Mouse (Mus musculus) mesoderm, embryonic 11.5 days (tissue): Measurements from ENCODE around the gene Syt7.

Source experiments
- DNase-seq: peaks from one replicate; pipeline ENCODE4 v3.0.0-alpha.2; 2012; ENCODE audit warnings: low read depth, low spot score

Gene Syt7

GRCm38 (mm10) chr19:10388615-10389313 is at the start of gene Syt7:
Syt7 (plus strand) TSS chr19:10389090.
- DNase-seq: peak; percentile 96

- no peak for DNase-seq
Observed at GRCm38 (mm10) chr19:10339271-10339670, 49.6 kb upstream of the Syt7 start.

- DNase-seq: peak; percentile 68
Observed at GRCm38 (mm10) chr19:10340661-10341060, 48.2 kb upstream of the Syt7 start.

- DNase-seq: peak; percentile 83
Observed at GRCm38 (mm10) chr19:10341152-10341551, 47.7 kb upstream of the Syt7 start.

- DNase-seq: no peak
Observed at GRCm38 (mm10) chr19:10341817-10342439, 47.0 kb upstream of the Syt7 start.

GRCm38 (mm10) chr19:10343866-10344265 is 45.0 kb upstream of the Syt7 start:
- DNase-seq: no peak

- DNase-seq: no peak
Observed at GRCm38 (mm10) chr19:10345696-10346095, 43.2 kb upstream of the Syt7 start.

GRCm38 (mm10) chr19:10347628-10348273 is 41.1 kb upstream of the Syt7 start:
- DNase-seq: no peak

GRCm38 (mm10) chr19:10352218-10352617 is 36.7 kb upstream of the Syt7 start:
- DNase-seq: no peak

- DNase-seq: no peak
Observed at GRCm38 (mm10) chr19:10354830-10355229, 34.1 kb upstream of the Syt7 start.

- DNase-seq: peak; percentile 67
Observed at GRCm38 (mm10) chr19:10356845-10357503, 31.9 kb upstream of the Syt7 start.

GRCm38 (mm10) chr19:10359105-10359946 is 29.6 kb upstream of the Syt7 start:
- DNase-seq: no peak

GRCm38 (mm10) chr19:10362473-10363129 is 26.3 kb upstream of the Syt7 start:
- DNase-seq: no peak

GRCm38 (mm10) chr19:10363869-10364268 is 25.0 kb upstream of the Syt7 start:
- DNase-seq: no peak

GRCm38 (mm10) chr19:10366116-10366845 is 22.6 kb upstream of the Syt7 start:
- no peak for DNase-seq

GRCm38 (mm10) chr19:10367802-10368201 is 21.1 kb upstream of the Syt7 start:
- DNase-seq: no peak

GRCm38 (mm10) chr19:10369936-10370335 is 19.0 kb upstream of the Syt7 start:
- no peak for DNase-seq

GRCm38 (mm10) chr19:10373191-10373590 is 15.7 kb upstream of the Syt7 start:
- no peak for DNase-seq

- DNase-seq: no peak
Observed at GRCm38 (mm10) chr19:10375260-10375659, 13.6 kb upstream of the Syt7 start.

GRCm38 (mm10) chr19:10379978-10380377 is 8.9 kb upstream of the Syt7 start:
- DNase-seq: no peak
